Mouse (Mus musculus): ENCODE results near the gene Vps53. TPM values are rescaled to one million over a fixed set of nuclear protein-coding genes. Genes with fewer than 3 reads are reported as not detected.

Vps53 gene
- polyA plus RNA-seq, 1 experiment from 2014 or later, result 48.3 TPM

GRCm38 (mm10) chr11:76201761-76202674 is 22.6 kb upstream of the Vps53 start:
- Histone ChIP-seq H3K9me3 (no peaks in the 10 kb centered on the region), H3K27me3 (ENCODE audit: insufficient read depth, poor library complexity, severe bottlenecking) (peaks cover 19% of the 10 kb centered on the region; the same call in 1 of the 2 replicates), H3K27ac (peak overlapping the region; percentile 94), H3K36me3 (peaks cover 32% of the 10 kb centered on the region), H3K4me3 (peak overlapping the region; percentile 94), H3K4me1 (replicated peaks) (peaks cover 25% of the 10 kb centered on the region)
- DNase-seq (ENCODE audit: low spot score), result peak; percentile 84
- under 1% methylated on average over 90 of the region's 90 CpGs for WGBS

DNA sequence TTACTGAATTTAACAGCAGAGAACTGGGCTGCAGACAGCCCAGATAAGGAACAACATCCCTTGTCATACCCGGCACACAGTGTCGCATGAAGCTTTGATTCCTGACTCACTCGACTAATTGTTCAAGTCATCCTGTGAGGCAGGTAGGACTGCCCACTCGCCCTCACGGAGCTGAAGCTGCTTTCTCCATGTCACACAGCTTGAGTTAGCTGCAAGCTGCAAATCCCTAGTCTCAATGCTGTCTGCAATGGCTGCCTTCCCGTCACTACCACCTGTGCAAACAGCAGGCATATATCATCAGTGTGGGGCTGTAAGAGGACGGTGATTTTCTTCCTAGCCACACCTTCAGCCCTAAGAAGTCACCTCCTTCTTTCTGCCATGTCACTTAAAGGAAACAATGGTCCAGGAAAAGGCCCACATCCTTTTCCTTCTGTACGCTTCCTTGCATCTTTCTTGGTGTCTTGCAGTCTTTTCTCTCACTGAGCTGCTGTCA is 17.6 kb upstream of the Vps53 start:
- Histone ChIP-seq H3K36me3 (no peaks in the 10 kb centered on the region), H3K4me3 (no peak overlapping the region), H3K27me3 (ENCODE audit: insufficient read depth, poor library complexity, severe bottlenecking) (peaks cover 15% of the 10 kb centered on the region; the same call in 1 of the 2 replicates), H3K27ac (no peak overlapping the region), H3K4me1 (replicated peaks) (peaks cover 9% of the 10 kb centered on the region; the same call in 1 of the 2 replicates), H3K9me3 (no peaks in the 10 kb centered on the region)
- 61% methylated on average over 8 of the region's 8 CpGs for WGBS
- no peak for DNase-seq (ENCODE audit: low spot score)

DNA sequence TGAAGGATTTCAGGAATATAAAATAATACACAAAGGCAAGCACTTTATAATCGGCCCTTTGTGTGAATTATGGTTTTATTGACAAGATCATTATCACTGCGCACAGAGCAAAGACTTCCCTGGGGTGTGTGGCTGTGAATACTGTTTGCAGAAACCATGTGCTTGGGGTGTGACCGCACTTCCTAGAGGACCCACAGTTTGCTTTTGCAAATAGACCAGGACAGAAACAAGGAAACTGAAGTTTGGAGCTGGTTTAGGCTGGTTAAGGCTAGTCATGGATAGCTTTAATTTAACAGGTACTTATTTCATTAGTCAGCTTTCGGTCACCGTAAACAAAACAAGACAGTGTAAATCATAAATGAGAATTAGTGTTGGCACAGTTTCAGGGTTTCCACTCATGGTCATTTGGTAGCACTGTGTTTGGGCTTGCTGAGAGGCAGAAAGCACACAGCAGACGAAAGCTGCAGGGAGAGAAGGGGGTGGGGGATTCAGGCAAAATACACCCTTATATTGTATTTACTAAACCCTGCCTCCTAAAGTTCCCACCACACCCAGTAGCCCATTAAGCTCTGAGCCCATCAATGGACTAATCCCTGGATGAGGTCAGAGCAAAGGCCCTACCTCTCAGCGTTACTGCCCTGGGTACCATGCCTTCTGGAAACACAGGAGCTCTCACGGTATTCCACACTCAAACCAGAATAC is 17.0 kb upstream of the Vps53 start:
- DNase-seq (ENCODE audit: low spot score), result no peak
- no peak overlapping the region for H3K4me3 ChIP-seq
- H3K36me3 ChIP-seq, result no peaks in the 10 kb centered on the region
- H3K9me3 ChIP-seq, result no peaks in the 10 kb centered on the region
- no peak overlapping the region for H3K27ac ChIP-seq
- H3K4me1 ChIP-seq (replicated peaks), result peaks cover 3% of the 10 kb centered on the region; the same call in 1 of the 2 replicates
- 75% methylated on average over 8 of the region's 8 CpGs for WGBS
- peaks cover 15% of the 10 kb centered on the region; the same call in 1 of the 2 replicates for H3K27me3 ChIP-seq (ENCODE audit: insufficient read depth, poor library complexity, severe bottlenecking)

DNA sequence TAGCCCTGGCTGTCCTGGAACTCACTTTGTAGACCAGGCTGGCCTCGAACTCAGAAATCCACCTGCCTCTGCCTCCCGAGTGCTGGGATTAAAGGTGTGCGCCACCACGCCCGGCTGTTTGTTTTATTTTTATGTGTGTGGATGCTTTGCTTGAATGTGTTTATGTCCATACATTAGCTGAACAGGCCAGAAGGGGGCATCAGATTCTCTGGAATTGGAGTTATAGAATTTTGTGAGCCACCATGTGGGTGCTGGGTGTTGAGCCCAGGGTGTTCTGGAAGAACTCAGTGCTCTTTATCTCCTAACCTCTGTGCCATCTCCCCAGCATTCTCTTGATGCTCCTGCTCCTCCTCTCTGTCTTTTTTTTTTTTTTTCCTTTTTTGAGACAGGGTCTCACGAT is 7.5 kb upstream of the Vps53 start:
- Histone ChIP-seq H3K36me3 (no peaks in the 10 kb centered on the region), H3K4me3 (no peak overlapping the region), H3K27me3 (ENCODE audit: insufficient read depth, poor library complexity, severe bottlenecking) (no peaks in the 10 kb centered on the region), H3K27ac (no peak overlapping the region), H3K4me1 (replicated peaks) (no peaks in the 10 kb centered on the region), H3K9me3 (no peaks in the 10 kb centered on the region)
- DNase-seq (ENCODE audit: low spot score), result no peak
- 87% methylated on average over 6 of the region's 6 CpGs for WGBS

GRCm38 (mm10) chr11:76183745-76184144 is 4.3 kb upstream of the Vps53 start:
- no peak for DNase-seq (ENCODE audit: low spot score)
- H3K27me3 ChIP-seq (ENCODE audit: insufficient read depth, poor library complexity, severe bottlenecking), result no peaks in the 10 kb centered on the region
- 88% methylated on average over 4 of the region's 4 CpGs for WGBS

GRCm38 (mm10) chr11:76180146-76180540 is 696 bp upstream of the Vps53 start:
- Histone ChIP-seq H3K4me1 (replicated peaks) (peaks cover 17% of the 10 kb centered on the region), H3K27me3 (ENCODE audit: insufficient read depth, poor library complexity, severe bottlenecking) (no peaks in the 10 kb centered on the region), H3K4me3 (peak overlapping the region; percentile 90), H3K36me3 (peaks cover 8% of the 10 kb centered on the region; the same call in 1 of the 2 replicates), H3K27ac (peak overlapping the region; percentile 83; the same call in 1 of the 2 replicates), H3K9me3 (no peaks in the 10 kb centered on the region)
- WGBS, result 23% methylated on average over 7 of the region's 7 CpGs
- no peak for DNase-seq (ENCODE audit: low spot score)

More at GRCm38 (mm10) chr11:76183745-76184144, 4.3 kb upstream of the Vps53 start:
- Histone ChIP-seq H3K36me3 (no peaks in the 10 kb centered on the region), H3K9me3 (no peaks in the 10 kb centered on the region), H3K4me1 (replicated peaks) (peaks cover 10% of the 10 kb centered on the region), H3K4me3 (no peak overlapping the region), H3K27ac (no peak overlapping the region)

GRCm38 (mm10) chr11:76178726-76179494 is 537 bp downstream of the Vps53 start:
- 2% methylated on average over 28 of the region's 28 CpGs for WGBS
- DNase-seq (ENCODE audit: low spot score), result peak; percentile 26
- Histone ChIP-seq H3K9me3 (no peaks in the 10 kb centered on the region), H3K27me3 (ENCODE audit: insufficient read depth, poor library complexity, severe bottlenecking) (no peaks in the 10 kb centered on the region), H3K27ac (peak overlapping the region; percentile 83), H3K4me1 (replicated peaks) (peaks cover 17% of the 10 kb centered on the region), H3K4me3 (peak overlapping the region; percentile 90), H3K36me3 (peaks cover 8% of the 10 kb centered on the region; the same call in 1 of the 2 replicates)

- no peak for DNase-seq (ENCODE audit: low spot score)
- Histone ChIP-seq H3K4me1 (replicated peaks) (0 out of 2 replicates have a peak, but pooled peaks cover 3% of the 10 kb centered on the region), H3K27me3 (ENCODE audit: insufficient read depth, poor library complexity, severe bottlenecking) (no peaks in the 10 kb centered on the region), H3K27ac (no peak overlapping the region), H3K4me3 (no peak overlapping the region), H3K9me3 (no peaks in the 10 kb centered on the region), H3K36me3 (peaks cover 20% of the 10 kb centered on the region)
- WGBS, result 76% methylated on average over 5 of the region's 5 CpGs
Observed at GRCm38 (mm10) chr11:76170207-76170606, 9.2 kb downstream of the Vps53 start.

- 0 out of 2 replicates have a peak, but pooled peaks cover 3% of the 10 kb centered on the region for H3K4me1 ChIP-seq (replicated peaks)
- H3K4me3 ChIP-seq, result no peak overlapping the region
- 84% methylated on average over 3 of the region's 3 CpGs for WGBS
- H3K9me3 ChIP-seq, result no peaks in the 10 kb centered on the region
- H3K36me3 ChIP-seq, result peaks cover 27% of the 10 kb centered on the region
- no peaks in the 10 kb centered on the region for H3K27me3 ChIP-seq (ENCODE audit: insufficient read depth, poor library complexity, severe bottlenecking)
- DNase-seq (ENCODE audit: low spot score), result no peak
- no peak overlapping the region for H3K27ac ChIP-seq
Observed at GRCm38 (mm10) chr11:76168976-76169375, 10.5 kb downstream of the Vps53 start.

- Histone ChIP-seq H3K4me1 (replicated peaks) (0 out of 2 replicates have a peak, but pooled peaks cover 3% of the 10 kb centered on the region), H3K27me3 (ENCODE audit: insufficient read depth, poor library complexity, severe bottlenecking) (no peaks in the 10 kb centered on the region), H3K36me3 (peaks cover 26% of the 10 kb centered on the region), H3K9me3 (no peaks in the 10 kb centered on the region), H3K27ac (no peak overlapping the region), H3K4me3 (no peak overlapping the region)
- peak; percentile 49 for DNase-seq (ENCODE audit: low spot score)
- 40% methylated on average over 5 of the region's 5 CpGs for WGBS
Observed at GRCm38 (mm10) chr11:76167079-76167765, 12.2 kb downstream of the Vps53 start.

- H3K27ac ChIP-seq, result no peak overlapping the region
- 96% methylated on average over 4 of the region's 4 CpGs for WGBS
- H3K4me3 ChIP-seq, result no peak overlapping the region
- no peak for DNase-seq (ENCODE audit: low spot score)
- 0 out of 2 replicates have a peak, but pooled peaks cover 3% of the 10 kb centered on the region for H3K4me1 ChIP-seq (replicated peaks)
- H3K27me3 ChIP-seq (ENCODE audit: insufficient read depth, poor library complexity, severe bottlenecking), result no peaks in the 10 kb centered on the region
- H3K9me3 ChIP-seq, result no peaks in the 10 kb centered on the region
- peaks cover 22% of the 10 kb centered on the region for H3K36me3 ChIP-seq
Observed at GRCm38 (mm10) chr11:76166657-76167056, 12.8 kb downstream of the Vps53 start.

GRCm38 (mm10) chr11:76160251-76160650 is 19.2 kb downstream of the Vps53 start:
- DNase-seq (ENCODE audit: low spot score), result no peak
- Histone ChIP-seq H3K4me3 (no peak overlapping the region), H3K27me3 (ENCODE audit: insufficient read depth, poor library complexity, severe bottlenecking) (no peaks in the 10 kb centered on the region), H3K4me1 (replicated peaks) (no peaks in the 10 kb centered on the region), H3K9me3 (no peaks in the 10 kb centered on the region), H3K36me3 (peaks cover 62% of the 10 kb centered on the region), H3K27ac (no peak overlapping the region)
- 64% methylated on average over 6 of the region's 6 CpGs for WGBS
